In the genomic region with DNA sequence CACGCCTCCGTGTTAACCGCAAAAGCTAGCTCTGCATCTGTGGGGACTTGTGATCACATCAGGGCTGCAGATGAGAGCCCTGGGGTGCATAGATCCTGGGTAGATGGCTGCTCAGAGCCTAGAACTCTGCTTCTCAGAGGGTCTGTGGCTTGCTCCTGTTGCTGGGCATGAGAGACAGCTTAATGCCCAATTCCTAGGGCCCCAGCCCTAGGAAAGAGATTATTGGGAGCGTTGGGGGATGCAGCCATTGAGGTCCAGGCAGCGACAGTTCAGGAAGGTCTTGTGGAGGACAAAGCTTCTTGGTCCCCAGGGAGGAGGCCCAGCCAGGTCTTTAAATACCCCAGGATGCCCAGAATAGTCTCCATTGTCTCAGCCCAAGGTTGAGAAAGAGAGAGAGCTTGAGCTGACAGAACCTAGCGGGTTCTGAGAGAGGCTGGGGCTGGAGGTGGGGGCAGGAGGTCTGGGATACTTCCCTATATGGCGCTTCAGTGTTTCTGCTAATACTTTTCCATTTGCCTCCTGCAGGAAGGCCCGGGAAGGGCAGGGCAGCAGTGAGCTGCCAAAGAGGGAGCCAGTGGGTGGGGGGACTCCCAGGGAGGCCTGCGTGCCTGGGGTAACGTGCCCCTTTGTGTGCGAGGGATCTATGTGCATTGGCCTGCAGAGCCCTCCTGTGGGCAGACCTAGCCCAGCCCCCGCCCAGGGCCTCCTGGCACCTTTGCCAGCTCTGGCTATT, we compare ENCODE assay signal across 8 mouse cellular contexts. TPM values are rescaled to one million over a fixed set of nuclear protein-coding genes. Genes with fewer than 3 reads are reported as not detected.
DNase-seq lines count a peak whose midpoint lies in the region; ATAC-seq lines count a peak whose summit lies in the region.

No protein-coding gene starts in this region.

- no peaks in the 10 kb centered on the region for H3K27me3 ChIP-seq in lung, embryonic 15.5 days
- no peaks in the 10 kb centered on the region for H3K27me3 ChIP-seq in embryonic facial prominence, embryonic 13.5 days
- no peaks in the 10 kb centered on the region for H3K27me3 ChIP-seq in heart, embryonic 14.5 days (ENCODE audit: control insufficient read depth, insufficient read depth, low read length)
- no peaks in the 10 kb centered on the region for H3K27me3 ChIP-seq in neural tube, embryonic 14.5 days (ENCODE audit: control insufficient read depth, insufficient read depth, low read length)

- peak overlapping the region; percentile 29 for H3K4me2 ChIP-seq in lung, embryonic 15.5 days
- peak overlapping the region; percentile 39 for H3K4me2 ChIP-seq in embryonic facial prominence, embryonic 13.5 days
- H3K4me2 ChIP-seq in heart, embryonic 14.5 days (ENCODE audit: low read length) = peak overlapping the region; percentile 61
- no peak overlapping the region for H3K4me2 ChIP-seq in neural tube, embryonic 14.5 days (ENCODE audit: low read depth, low read length)

- no peaks in the 10 kb centered on the region for H3K9me3 ChIP-seq in lung, embryonic 15.5 days
- no peaks in the 10 kb centered on the region for H3K9me3 ChIP-seq in embryonic facial prominence, embryonic 13.5 days
- H3K9me3 ChIP-seq in heart, embryonic 14.5 days (ENCODE audit: control insufficient read depth, low read length) = no peaks in the 10 kb centered on the region
- H3K9me3 ChIP-seq in neural tube, embryonic 14.5 days (ENCODE audit: control insufficient read depth, low read length) = no peaks in the 10 kb centered on the region

- H3K4me3 ChIP-seq in lung, embryonic 15.5 days = no peak overlapping the region
- peak overlapping the region; percentile 7; the same call in 1 of the 2 replicates for H3K4me3 ChIP-seq in embryonic facial prominence, embryonic 13.5 days
- 0 out of 4 replicates have a peak overlapping the region, but pooled peaks have one; percentile 3 to 5 for H3K4me3 ChIP-seq in heart, embryonic 14.5 days (ENCODE audit: control insufficient read depth in 1 of 2, insufficient read depth in 1 of 2, low read depth in 1 of 2, low read length in 2 of 2)
- no peak overlapping the region for H3K4me3 ChIP-seq in neural tube, embryonic 14.5 days (ENCODE audit: low read depth, low read length)

- DNase-seq in lung, postnatal 25 days (ENCODE audit: low spot score) = no peak
- peak; percentile 79 for DNase-seq in kidney, postnatal 14 days
- DNase-seq in right cerebral cortex, postnatal 25 days = no peak
- no peak for DNase-seq in layer of hippocampus, postnatal 14 days (ENCODE audit: low spot score in 2 of 2)

- H3K9ac ChIP-seq in lung, embryonic 15.5 days = no peak overlapping the region; the same call in 1 of the 2 replicates
- peak overlapping the region; percentile 59 for H3K9ac ChIP-seq in embryonic facial prominence, embryonic 13.5 days
- peak overlapping the region; percentile 79 for H3K9ac ChIP-seq in heart, embryonic 14.5 days (ENCODE audit: low read length)
- no peak overlapping the region for H3K9ac ChIP-seq in neural tube, embryonic 14.5 days (replicated peaks; ENCODE audit: low read depth, low read length)

- H3K36me3 ChIP-seq in lung, embryonic 15.5 days = no peaks in the 10 kb centered on the region
- H3K36me3 ChIP-seq in embryonic facial prominence, embryonic 13.5 days = no peaks in the 10 kb centered on the region
- 0 out of 2 replicates have a peak, but pooled peaks cover 3% of the 10 kb centered on the region for H3K36me3 ChIP-seq in heart, embryonic 14.5 days (ENCODE audit: control insufficient read depth, insufficient read depth, low read length)
- no peaks in the 10 kb centered on the region for H3K36me3 ChIP-seq in neural tube, embryonic 14.5 days (ENCODE audit: control insufficient read depth, insufficient read depth, low read length)

- 15% methylated on average over 12 of the region's 12 CpGs for WGBS in lung, embryonic 15.5 days
- 20% methylated on average over 12 of the region's 12 CpGs for WGBS in embryonic facial prominence, embryonic 13.5 days
- 5% methylated on average over 12 of the region's 12 CpGs for WGBS in heart, embryonic 14.5 days
- WGBS in neural tube, embryonic 14.5 days = 12% methylated on average over 12 of the region's 12 CpGs

- ATAC-seq in lung, embryonic 15.5 days (ENCODE audit: borderline replicate concordance, extremely low read depth, low FRiP score, low TSS enrichment) = peak; percentile 50
- ATAC-seq in embryonic facial prominence, embryonic 13.5 days (ENCODE audit: insufficient number of reproducible peaks, insufficient read depth, low FRiP score, low TSS enrichment, low read depth) = peak; percentile 52; the same call in 1 of the 2 replicates
- peak; percentile 82 for ATAC-seq in heart, embryonic 14.5 days (ENCODE audit: insufficient number of reproducible peaks, insufficient read depth, low FRiP score, low read depth)
- ATAC-seq in neural tube, embryonic 14.5 days (ENCODE audit: low read depth) = peak; percentile 41; the same call in 1 of the 2 replicates

- H3K27ac ChIP-seq in lung, embryonic 15.5 days = peak overlapping the region; percentile 93
- H3K27ac ChIP-seq in embryonic facial prominence, embryonic 13.5 days = peak overlapping the region; percentile 91
- peak overlapping the region; percentile 100 for H3K27ac ChIP-seq in heart, embryonic 14.5 days (replicated peaks in 1 of 2; ENCODE audit: control insufficient read depth in 1 of 2, insufficient read depth in 1 of 2, low read depth in 2 of 2, low read length in 2 of 2)
- no peak overlapping the region for H3K27ac ChIP-seq in neural tube, embryonic 14.5 days (ENCODE audit: low read depth, low read length)

- peaks cover 79% of the 10 kb centered on the region for H3K4me1 ChIP-seq in lung, embryonic 15.5 days
- peaks cover 66% of the 10 kb centered on the region for H3K4me1 ChIP-seq in embryonic facial prominence, embryonic 13.5 days
- peaks cover 68 to 83% of the 10 kb centered on the region in 2 experiments for H3K4me1 ChIP-seq in heart, embryonic 14.5 days (ENCODE audit: control insufficient read depth in 2 of 2, insufficient read depth in 2 of 2, low read length in 2 of 2)
- peaks cover 33% of the 10 kb centered on the region for H3K4me1 ChIP-seq in neural tube, embryonic 14.5 days (ENCODE audit: control insufficient read depth, insufficient read depth, low read length)

RNA-seq across cellular contexts. Expression of gene Hspg2, which starts 20.2 kb away (rescaled TPM):
- polyA plus RNA-seq in lung, embryonic 15.5 days (2015; fragmentation: Nextera tagmentation; extraction: Ambion mirVana) = 32.0 and 32.1 TPM in 2 replicates
- polyA plus RNA-seq in embryonic facial prominence, embryonic 13.5 days (2015; fragmentation: Nextera tagmentation; extraction: Ambion mirVana) = 28.2 and 30.0 TPM in 2 replicates
- polyA plus RNA-seq in heart, embryonic 14.5 days (2014; fragmentation: Nextera tagmentation; extraction: Ambion mirVana) = 67.5 and 68.3 TPM in 2 replicates
- 2.7 and 10.8 TPM in 2 replicates for polyA plus RNA-seq in neural tube, embryonic 14.5 days (2014; fragmentation: Nextera tagmentation; extraction: Ambion mirVana)
- total RNA-seq in layer of hippocampus, postnatal 14 days (2021) = 10 to 100 TPM; 11.5 to 17.9 TPM

RNA-seq across cellular contexts. Expression of gene 1700013G24Rik, which starts 35.7 kb away (rescaled TPM):
- not detected in 2 replicates for polyA plus RNA-seq in lung, embryonic 15.5 days (2015; fragmentation: Nextera tagmentation; extraction: Ambion mirVana)
- polyA plus RNA-seq in embryonic facial prominence, embryonic 13.5 days (2015; fragmentation: Nextera tagmentation; extraction: Ambion mirVana) = not detected in 2 replicates
- polyA plus RNA-seq in heart, embryonic 14.5 days (2014; fragmentation: Nextera tagmentation; extraction: Ambion mirVana) = not detected in 2 replicates
- not detected in 2 replicates for polyA plus RNA-seq in neural tube, embryonic 14.5 days (2014; fragmentation: Nextera tagmentation; extraction: Ambion mirVana)
- total RNA-seq in layer of hippocampus, postnatal 14 days (2021) = not detected

RNA-seq across cellular contexts. Expression of gene Cela3b, which starts 58.4 kb away (rescaled TPM):
- 0.16 and 0.94 TPM in 2 replicates for polyA plus RNA-seq in lung, embryonic 15.5 days (2015; fragmentation: Nextera tagmentation; extraction: Ambion mirVana)
- polyA plus RNA-seq in embryonic facial prominence, embryonic 13.5 days (2015; fragmentation: Nextera tagmentation; extraction: Ambion mirVana) = 0.29 TPM in 1 of 2 replicates, not detected in the other
- not detected in 2 replicates for polyA plus RNA-seq in heart, embryonic 14.5 days (2014; fragmentation: Nextera tagmentation; extraction: Ambion mirVana)
- not detected in 2 replicates for polyA plus RNA-seq in neural tube, embryonic 14.5 days (2014; fragmentation: Nextera tagmentation; extraction: Ambion mirVana)
- total RNA-seq in layer of hippocampus, postnatal 14 days (2021) = not detected

Comparison
In these comparisons a context has a peak if more than half of its experiments do, and no peak if none do; other contexts are left out.
1. H3K4me3 ChIP-seq: peak in embryonic facial prominence, embryonic 13.5 days (single experiment) and heart, embryonic 14.5 days (2 of 2); none in lung, embryonic 15.5 days (single experiment) and neural tube, embryonic 14.5 days (single experiment).
2. H3K9ac ChIP-seq: peak in embryonic facial prominence, embryonic 13.5 days (single experiment) and heart, embryonic 14.5 days (single experiment); none in lung, embryonic 15.5 days (single experiment) and neural tube, embryonic 14.5 days (single experiment).
3. Peak in every context shown above with its lines, with median percentiles within 50 percentile points of each other: ATAC-seq.